Mouse (Mus musculus) olfactory bulb, adult 2 months (tissue): ENCODE measurements around the gene Slco3a1. TPM values are rescaled to one million over a fixed set of nuclear protein-coding genes. Genes with fewer than 3 reads are reported as not detected.

Experiments
- H3K27ac ChIP-seq: fragments of 200-500 bp; 2 replicates; pipeline ENCODE4 v1.5.1; 2012; ENCODE audit warnings: low read depth, low read length; ENCODE audit not compliant: insufficient read depth
- H3K4me1 ChIP-seq: fragments of 200-500 bp; 2 replicates; pipeline ENCODE4 v1.6.1; 2012; ENCODE audit warnings: low read length; ENCODE audit not compliant: control insufficient read depth, insufficient read depth
- H3K4me3 ChIP-seq: fragments of 200-500 bp; 2 replicates; pipeline ENCODE4 v1.5.1; 2012; ENCODE audit warnings: mild to moderate bottlenecking, low read depth, low read length, moderate library complexity; ENCODE audit not compliant: insufficient read depth
- CTCF ChIP-seq: fragments of 200-500 bp; IDR thresholded peaks from 2 replicates; pipeline ENCODE4 v1.5.1; 2012; ENCODE audit warnings: low read depth, mild to moderate bottlenecking, low read length, moderate library complexity; ENCODE audit not compliant: insufficient read depth
- POLR2A ChIP-seq: fragments of 200-500 bp; IDR thresholded peaks from 2 replicates; pipeline ENCODE4 v1.6.1; 2012; ENCODE audit warnings: mild to moderate bottlenecking, low read depth, low read length, moderate library complexity; ENCODE audit not compliant: insufficient read depth
- WGBS: fragments of 180-500 bp; shearing (Covaris S2); methylation state at CpG from one replicate; pipeline ENCODE4 v1.1.7; 2018; 5-methylcytosine and 5-hydroxymethylcytosine counted together
- polyA plus RNA-seq: library from polyadenylated mRNA; stranded (reverse); fragments of >200 nt; gene quantifications from 2 replicates; pipeline ENCODE4 v1.2.4, GENCODE M21; 2012; ENCODE audit warnings: low replicate concordance; ENCODE audit not compliant: missing spikeins, insufficient read depth, insufficient read length

The Slco3a1 gene
- polyA plus RNA-seq, 1 experiment = not detected

DNA sequence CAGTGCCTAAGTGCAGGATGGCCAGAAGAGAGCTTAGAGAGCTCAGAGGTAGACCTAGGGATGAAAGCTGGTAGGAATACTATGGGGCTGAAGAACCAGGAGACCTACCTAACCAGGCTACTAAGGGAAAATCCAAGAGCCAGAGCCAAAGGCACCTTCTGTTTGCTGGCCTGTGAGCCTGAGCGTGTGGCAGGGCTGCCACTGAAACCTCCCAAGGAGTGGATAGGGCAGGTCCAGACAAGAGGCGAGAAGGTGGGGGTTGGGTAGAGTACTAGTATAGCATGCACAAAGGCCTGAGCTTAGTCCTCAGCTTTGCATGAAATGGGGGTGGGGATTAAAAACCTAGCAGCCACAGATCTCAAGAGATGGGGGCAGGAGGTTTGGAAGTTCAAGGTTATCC is 156.3 kb downstream of the Slco3a1 start:
- TF ChIP-seq CTCF = no peak
- no peak for TF ChIP-seq POLR2A
- WGBS = 91% methylated on average over 2 of the region's 2 CpGs
- Histone ChIP-seq H3K27ac (no peak overlapping the region), H3K4me3 (no peak overlapping the region), H3K4me1 (no peaks in the 10 kb centered on the region)

DNA sequence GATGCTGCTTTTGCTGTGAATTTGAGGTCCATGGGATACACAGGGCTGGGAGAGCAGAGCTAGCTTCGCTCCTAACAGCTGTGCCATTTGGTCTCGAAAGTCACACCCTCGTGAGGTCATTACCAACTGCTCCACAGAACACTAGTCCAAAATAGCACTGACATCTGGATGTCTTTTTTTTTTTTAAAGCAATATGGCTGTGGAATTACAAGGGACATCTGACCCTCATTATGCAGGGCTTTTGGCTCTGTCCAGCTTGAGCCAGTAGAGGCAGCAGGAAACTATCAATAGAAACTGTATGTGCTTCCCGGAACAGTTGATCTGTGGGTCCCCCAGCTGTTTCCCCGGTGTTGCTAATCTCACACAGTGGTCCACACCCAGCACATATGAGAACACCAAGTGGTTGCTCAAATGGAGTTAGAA is 163.1 kb downstream of the Slco3a1 start:
- 83% methylated on average over 5 of the region's 5 CpGs for WGBS
- Histone ChIP-seq H3K4me3 (no peak overlapping the region), H3K4me1 (peaks cover 4% of the 10 kb centered on the region; the same call in 1 of the 2 replicates), H3K27ac (no peak overlapping the region)
- TF ChIP-seq POLR2A = no peak
- TF ChIP-seq CTCF = no peak

DNA sequence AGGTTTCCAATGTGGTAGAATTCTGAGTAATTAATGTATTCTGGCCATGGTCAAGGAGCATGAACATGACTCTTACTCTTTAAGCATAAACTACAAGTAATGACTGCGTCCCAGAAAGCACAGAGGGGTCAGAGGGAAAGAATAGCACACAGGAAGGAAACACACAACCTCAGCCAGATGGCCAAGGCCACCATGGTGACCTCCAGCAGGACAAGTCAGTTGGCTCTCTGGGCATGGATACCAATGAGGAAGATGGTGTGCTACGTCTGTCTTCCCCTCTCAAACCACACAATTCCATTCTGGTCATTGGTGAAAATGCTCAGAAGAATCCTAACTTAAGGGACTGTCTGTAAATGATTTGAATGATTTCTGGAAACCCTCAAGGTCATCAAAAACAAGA is 165.0 kb downstream of the Slco3a1 start:
- H3K4me1 ChIP-seq = peaks cover 4% of the 10 kb centered on the region; the same call in 1 of the 2 replicates
- no peak overlapping the region for H3K27ac ChIP-seq
- TF ChIP-seq POLR2A = no peak
- TF ChIP-seq CTCF = no peak
- 88% methylated on average over 2 of the region's 2 CpGs for WGBS
- no peak overlapping the region for H3K4me3 ChIP-seq

- Histone ChIP-seq H3K4me1 (no peaks in the 10 kb centered on the region), H3K27ac (no peak overlapping the region), H3K4me3 (no peak overlapping the region)
- TF ChIP-seq POLR2A (no peak), CTCF (no peak)
- WGBS = 62% methylated on average over 5 of the region's 5 CpGs
These were observed 168.3 kb downstream of the Slco3a1 start for GRCm38 (mm10) chr7:74386257-74386656.

DNA sequence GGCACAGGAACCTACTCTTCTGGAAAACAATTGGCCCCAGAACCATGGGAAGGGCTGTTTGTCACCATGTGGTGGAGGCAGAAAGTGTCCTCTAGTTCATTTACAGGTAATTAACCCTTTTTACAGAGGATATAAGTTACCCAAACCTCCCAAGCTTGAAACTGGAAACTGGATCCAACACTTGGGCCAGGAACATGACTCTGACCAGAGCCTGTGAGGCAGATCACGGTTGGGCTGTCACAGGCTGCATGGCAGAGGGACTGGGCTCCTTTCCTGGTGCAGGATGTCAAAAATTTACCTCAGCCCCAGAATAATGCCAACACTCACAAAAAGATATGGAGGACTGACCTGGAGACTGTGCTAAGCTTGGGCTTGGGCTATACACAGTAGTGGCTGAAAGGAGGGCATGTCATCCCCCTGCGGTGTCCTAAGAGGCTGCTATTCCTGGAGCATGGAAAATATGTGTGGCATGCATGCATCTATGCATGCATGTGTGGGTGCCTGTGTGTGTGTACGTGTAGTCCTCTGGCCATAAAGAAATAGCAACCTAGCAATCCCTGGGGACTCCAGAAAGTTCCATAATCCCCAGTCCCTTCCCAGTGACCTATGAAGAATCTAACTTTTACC is 171.4 kb downstream of the Slco3a1 start:
- no peak for TF ChIP-seq CTCF
- no peak for TF ChIP-seq POLR2A
- Histone ChIP-seq H3K4me1 (no peaks in the 10 kb centered on the region), H3K27ac (no peak overlapping the region), H3K4me3 (no peak overlapping the region)
- WGBS = 89% methylated on average over 3 of the region's 3 CpGs

DNA sequence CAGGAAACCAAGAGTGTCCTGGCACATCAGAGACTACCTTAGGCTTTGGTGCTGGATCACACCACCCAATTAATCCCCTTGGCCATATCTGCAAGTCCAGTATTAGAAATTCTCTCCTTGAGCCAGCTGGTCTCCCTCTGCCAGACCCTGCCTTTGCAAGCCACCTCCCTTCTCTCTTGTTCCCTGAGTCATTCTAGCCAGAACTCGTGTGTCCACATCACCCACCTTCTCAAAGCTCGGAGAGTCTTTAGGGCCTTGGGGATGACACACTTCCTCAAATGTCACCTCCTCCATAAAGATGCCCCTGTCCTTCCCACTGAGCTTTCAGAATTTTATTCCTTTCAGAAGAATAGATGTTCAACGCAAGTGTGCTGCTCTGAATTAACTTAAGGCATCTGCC is 172.3 kb downstream of the Slco3a1 start:
- Histone ChIP-seq H3K4me1 (no peaks in the 10 kb centered on the region), H3K4me3 (no peak overlapping the region), H3K27ac (no peak overlapping the region)
- 81% methylated on average over 3 of the region's 3 CpGs for WGBS
- no peak for TF ChIP-seq POLR2A
- TF ChIP-seq CTCF = no peak

GRCm38 (mm10) chr7:74381881-74382281 is 172.7 kb downstream of the Slco3a1 start:
- Histone ChIP-seq H3K4me1 (no peaks in the 10 kb centered on the region; the same call in 1 of the 2 replicates), H3K4me3 (no peak overlapping the region), H3K27ac (no peak overlapping the region)
- no peak for TF ChIP-seq POLR2A
- no peak for TF ChIP-seq CTCF
- WGBS = 73% methylated on average over 2 of the region's 2 CpGs

DNA sequence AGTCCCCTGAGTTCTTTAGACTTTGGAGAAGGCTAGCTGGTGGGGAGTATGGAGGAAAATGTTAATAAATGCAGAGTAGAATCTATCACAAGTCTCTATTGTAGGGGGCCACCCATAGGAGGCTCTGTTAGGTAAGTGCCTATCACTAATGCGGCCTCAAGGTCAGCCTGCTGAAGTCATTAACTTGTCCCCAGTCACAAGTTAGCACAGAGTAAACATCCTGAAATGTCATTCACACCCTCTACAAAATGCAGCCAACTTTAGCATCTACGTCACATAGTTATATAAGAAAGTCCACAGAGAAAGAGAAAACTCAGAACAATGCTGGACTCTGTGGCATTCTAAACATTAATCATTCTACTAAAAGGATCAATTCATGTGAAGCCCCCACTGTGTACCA is 173.5 kb downstream of the Slco3a1 start:
- Histone ChIP-seq H3K4me3 (no peak overlapping the region), H3K4me1 (peaks cover 2% of the 10 kb centered on the region), H3K27ac (no peak overlapping the region)
- no peak for TF ChIP-seq POLR2A
- TF ChIP-seq CTCF = no peak
- 91% methylated on average over 2 of the region's 2 CpGs for WGBS

DNA sequence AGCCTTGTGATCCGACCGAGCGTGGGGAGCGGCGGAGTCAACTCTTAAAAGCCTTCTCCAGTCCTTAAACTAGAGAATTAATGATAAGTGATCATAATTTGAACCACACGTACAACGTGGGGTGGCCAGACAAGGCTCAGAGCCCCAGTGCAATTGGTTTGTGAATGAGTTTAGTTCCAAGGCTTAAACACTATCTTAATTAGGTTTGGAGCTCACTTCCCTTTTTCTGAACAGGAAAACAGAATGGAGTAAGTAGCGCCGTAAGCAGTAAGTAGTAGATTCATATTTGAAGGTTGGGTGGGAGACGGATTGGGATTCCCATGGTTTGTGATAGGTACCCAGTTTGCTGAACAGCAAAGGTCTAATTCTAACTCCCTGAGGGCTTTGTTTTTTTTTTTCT is 176.7 kb downstream of the Slco3a1 start:
- H3K4me3 ChIP-seq = no peak overlapping the region
- TF ChIP-seq POLR2A (no peak), CTCF (no peak)
- H3K4me1 ChIP-seq = peaks cover 8% of the 10 kb centered on the region
- no peak overlapping the region for H3K27ac ChIP-seq
- WGBS = 47% methylated on average over 10 of the region's 10 CpGs
